Mouse (Mus musculus) heart, embryonic 15.5 days (tissue): ENCODE data around the gene Jup. TPM values are rescaled to one million over a fixed set of nuclear protein-coding genes. Genes with fewer than 3 reads are reported as not detected.

Source experiments
- ATAC-seq: fragments of 200-750 bp; cut with Nextera tagmentation; replicated peaks from 2 replicates; pipeline ENCODE4 v1.8.0; 2017; ENCODE audit warnings: low read depth, moderate TSS enrichment; ENCODE audit not compliant: insufficient number of reproducible peaks, insufficient read depth, low FRiP score
- H3K27ac ChIP-seq: fragments of 300-500 bp; sonication (generic); 2 replicates; pipeline ENCODE4 v1.5.1; 2015; ENCODE audit warnings: mild to moderate bottlenecking, inconsistent platforms
- H3K27me3 ChIP-seq: fragments of 300-500 bp; sonication (generic); 2 replicates; pipeline ENCODE4 v1.6.1; 2015; ENCODE audit warnings: inconsistent platforms
- H3K36me3 ChIP-seq: fragments of 300-500 bp; sonication (generic); 2 replicates; pipeline ENCODE4 v1.6.1; 2015; ENCODE audit warnings: mild to moderate bottlenecking, inconsistent platforms
- H3K4me1 ChIP-seq: fragments of 300-500 bp; sonication (generic); replicated peaks from 2 replicates; pipeline ENCODE4 v1.6.1; 2015; ENCODE audit warnings: inconsistent platforms
- H3K4me2 ChIP-seq: fragments of 300-500 bp; sonication (generic); 2 replicates; pipeline ENCODE4 v1.6.1; 2015; ENCODE audit warnings: inconsistent platforms, mild to moderate bottlenecking, moderate library complexity
- H3K4me3 ChIP-seq: fragments of 300-500 bp; sonication (generic); 2 replicates; pipeline ENCODE4 v1.5.1; 2015; ENCODE audit warnings: mild to moderate bottlenecking, inconsistent platforms
- H3K9ac ChIP-seq: fragments of 300-500 bp; sonication (generic); 2 replicates; pipeline ENCODE4 v1.6.1; 2015; ENCODE audit warnings: mild to moderate bottlenecking, inconsistent platforms
- H3K9me3 ChIP-seq: fragments of 300-500 bp; sonication (generic); replicated peaks from 2 replicates; pipeline ENCODE4 v1.6.1; 2016; ENCODE audit warnings: inconsistent platforms
- WGBS: fragments of 180-500 bp; shearing (Covaris S2); methylation state at CpG from one replicate; pipeline ENCODE4 v1.1.7; 2015; ENCODE audit warnings: mixed read lengths; 5-methylcytosine and 5-hydroxymethylcytosine counted together
- polyA plus RNA-seq: library from polyadenylated mRNA; unstranded; fragments of >200 nt; fragmentation: Nextera tagmentation; extraction: Ambion mirVana; gene quantifications from 2 replicates; pipeline ENCODE4 v1.2.1, GENCODE M21; 2015

Gene Jup
- polyA plus RNA-seq, 1 experiment from 2014 or later: 117 TPM

- ATAC-seq: no peak
- Histone ChIP-seq H3K36me3 (peaks cover 16% of the 10 kb centered on the region), H3K9me3 (no peaks in the 10 kb centered on the region), H3K9ac (no peak overlapping the region), H3K4me2 (no peak overlapping the region), H3K4me1 (peaks cover 50% of the 10 kb centered on the region), H3K27me3 (no peaks in the 10 kb centered on the region), H3K27ac (no peak overlapping the region), H3K4me3 (no peak overlapping the region)
- WGBS: 84% methylated on average over 5 of the region's 5 CpGs
Measured at GRCm38 (mm10) chr11:100406995-100407705, 9.6 kb upstream of the Jup start.

GRCm38 (mm10) chr11:100406273-100406672, 8.7 kb upstream of the Jup start:
- H3K4me3 ChIP-seq: no peak overlapping the region
- H3K4me2 ChIP-seq: no peak overlapping the region
- no peak overlapping the region for H3K27ac ChIP-seq
- no peaks in the 10 kb centered on the region for H3K27me3 ChIP-seq
- H3K36me3 ChIP-seq: peaks cover 16% of the 10 kb centered on the region
- no peak overlapping the region for H3K9ac ChIP-seq
- no peaks in the 10 kb centered on the region for H3K9me3 ChIP-seq
- 75% methylated on average over 8 of the region's 8 CpGs for WGBS
- H3K4me1 ChIP-seq: peaks cover 52% of the 10 kb centered on the region
- no peak for ATAC-seq

GRCm38 (mm10) chr11:100404456-100405074, 7.0 kb upstream of the Jup start:
- Histone ChIP-seq H3K4me2 (no peak overlapping the region), H3K4me3 (no peak overlapping the region), H3K36me3 (peaks cover 12% of the 10 kb centered on the region), H3K27me3 (no peaks in the 10 kb centered on the region), H3K9me3 (no peaks in the 10 kb centered on the region), H3K9ac (no peak overlapping the region), H3K4me1 (peaks cover 63% of the 10 kb centered on the region), H3K27ac (peak overlapping the region; percentile 96)
- WGBS: 91% methylated on average over 3 of the region's 3 CpGs
- ATAC-seq: no peak

- 18% methylated on average over 10 of the region's 10 CpGs for WGBS
- Histone ChIP-seq H3K4me3 (no peak overlapping the region), H3K36me3 (peaks cover 4% of the 10 kb centered on the region; the same call in 1 of the 2 replicates), H3K4me1 (peaks cover 66% of the 10 kb centered on the region), H3K4me2 (peak overlapping the region; percentile 44), H3K27ac (peak overlapping the region; percentile 96), H3K9me3 (no peaks in the 10 kb centered on the region), H3K9ac (no peak overlapping the region), H3K27me3 (no peaks in the 10 kb centered on the region)
- peak; percentile 38 for ATAC-seq
Measured at GRCm38 (mm10) chr11:100403445-100404134, 6.0 kb upstream of the Jup start.

- H3K9ac ChIP-seq: no peak overlapping the region; the same call in 1 of the 2 replicates
- H3K4me3 ChIP-seq: no peak overlapping the region
- no peaks in the 10 kb centered on the region for H3K36me3 ChIP-seq
- H3K4me1 ChIP-seq: peaks cover 63% of the 10 kb centered on the region
- peak overlapping the region; percentile 44 for H3K4me2 ChIP-seq
- no peak for ATAC-seq
- H3K27me3 ChIP-seq: no peaks in the 10 kb centered on the region
- H3K27ac ChIP-seq: peak overlapping the region; percentile 96
- H3K9me3 ChIP-seq: no peaks in the 10 kb centered on the region
- 36% methylated on average over 2 of the region's 2 CpGs for WGBS
Measured at GRCm38 (mm10) chr11:100402682-100403081, 5.1 kb upstream of the Jup start.

GRCm38 (mm10) chr11:100402240-100402639, 4.7 kb upstream of the Jup start:
- Histone ChIP-seq H3K4me3 (no peak overlapping the region), H3K27ac (peak overlapping the region; percentile 96), H3K9ac (peak overlapping the region; percentile 24), H3K4me1 (peaks cover 63% of the 10 kb centered on the region), H3K36me3 (no peaks in the 10 kb centered on the region), H3K27me3 (no peaks in the 10 kb centered on the region), H3K4me2 (peak overlapping the region; percentile 44), H3K9me3 (no peaks in the 10 kb centered on the region)
- 10% methylated on average over 6 of the region's 6 CpGs for WGBS
- ATAC-seq: peak; percentile 51

GRCm38 (mm10) chr11:100400842-100401241, 3.3 kb upstream of the Jup start:
- 47% methylated on average over 6 of the region's 6 CpGs for WGBS
- no peak overlapping the region for H3K4me3 ChIP-seq
- H3K9ac ChIP-seq: no peak overlapping the region
- ATAC-seq: no peak
- no peaks in the 10 kb centered on the region for H3K9me3 ChIP-seq
- H3K36me3 ChIP-seq: no peaks in the 10 kb centered on the region
- H3K4me1 ChIP-seq: peaks cover 65% of the 10 kb centered on the region
- H3K27me3 ChIP-seq: no peaks in the 10 kb centered on the region
- peak overlapping the region; percentile 96 for H3K27ac ChIP-seq
- no peak overlapping the region for H3K4me2 ChIP-seq

GRCm38 (mm10) chr11:100399727-100400538, 2.4 kb upstream of the Jup start:
- Histone ChIP-seq H3K36me3 (no peaks in the 10 kb centered on the region), H3K4me3 (no peak overlapping the region), H3K4me1 (peaks cover 74% of the 10 kb centered on the region), H3K9me3 (no peaks in the 10 kb centered on the region), H3K27me3 (no peaks in the 10 kb centered on the region), H3K9ac (no peak overlapping the region), H3K4me2 (no peak overlapping the region), H3K27ac (peak overlapping the region; percentile 96)
- ATAC-seq: no peak
- WGBS: 63% methylated on average over 12 of the region's 12 CpGs

GRCm38 (mm10) chr11:100399320-100399719, 1.8 kb upstream of the Jup start:
- no peak overlapping the region for H3K9ac ChIP-seq
- ATAC-seq: no peak
- WGBS: 60% methylated on average over 9 of the region's 9 CpGs
- no peaks in the 10 kb centered on the region for H3K9me3 ChIP-seq
- no peak overlapping the region for H3K4me3 ChIP-seq
- H3K27me3 ChIP-seq: no peaks in the 10 kb centered on the region
- H3K4me1 ChIP-seq: peaks cover 75% of the 10 kb centered on the region
- no peak overlapping the region for H3K4me2 ChIP-seq
- peak overlapping the region; percentile 18; the same call in 1 of the 2 replicates for H3K27ac ChIP-seq
- H3K36me3 ChIP-seq: no peaks in the 10 kb centered on the region

- ATAC-seq: no peak
- 91% methylated on average over 7 of the region's 7 CpGs for WGBS
- H3K4me3 ChIP-seq: no peak overlapping the region
- H3K9ac ChIP-seq: no peak overlapping the region
- no peak overlapping the region for H3K4me2 ChIP-seq
- no peaks in the 10 kb centered on the region for H3K36me3 ChIP-seq
- H3K27me3 ChIP-seq: no peaks in the 10 kb centered on the region
- no peak overlapping the region for H3K27ac ChIP-seq
- peaks cover 75% of the 10 kb centered on the region for H3K4me1 ChIP-seq
- H3K9me3 ChIP-seq: no peaks in the 10 kb centered on the region
Measured at GRCm38 (mm10) chr11:100398517-100398916, 954 bp upstream of the Jup start.
